Mouse (Mus musculus): ENCODE measurements at regions not wholly inside any gene's neighbourhood (a gene's known extent, or its start where the extent isn't known, plus 50 kb on each side); places are given as distances from the start of the nearest gene placed in this dataset.

GRCm38 (mm10) chr10:115025950-115026349 is 158.9 kb downstream of the Tph2 start:
- no peak for DNase-seq

DNA sequence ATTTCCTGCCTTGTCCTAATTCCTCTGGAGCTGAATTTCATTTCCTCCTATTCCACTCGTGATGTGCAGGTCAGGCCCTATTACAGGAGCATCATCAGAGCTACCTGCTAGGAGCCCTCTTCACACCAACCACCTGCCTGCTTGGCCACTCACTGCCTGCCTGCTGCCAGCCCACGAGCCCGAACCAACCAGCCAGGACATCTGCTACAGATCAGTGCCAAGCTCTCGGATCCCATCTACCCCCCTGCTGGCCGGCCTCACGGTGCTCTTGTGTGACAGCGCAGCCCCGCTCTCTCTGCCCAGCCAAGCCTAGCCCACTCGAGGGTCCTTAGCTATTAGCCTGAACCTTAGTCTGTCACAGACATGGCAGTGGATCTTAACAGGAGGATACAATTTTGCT is 165.4 kb downstream of the Tph2 start:
- no peak for DNase-seq

GRCm38 (mm10) chr10:115013491-115014001 is 171.3 kb downstream of the Tph2 start:
- DNase-seq, result peak; percentile 19

GRCm38 (mm10) chr10:115012922-115013321 is 171.9 kb downstream of the Tph2 start:
- no peak for DNase-seq

GRCm38 (mm10) chr10:115012316-115012715 is 172.5 kb downstream of the Tph2 start:
- no peak for DNase-seq

- DNase-seq, result no peak
Measured at GRCm38 (mm10) chr10:115011911-115012310, 172.9 kb downstream of the Tph2 start.

DNA sequence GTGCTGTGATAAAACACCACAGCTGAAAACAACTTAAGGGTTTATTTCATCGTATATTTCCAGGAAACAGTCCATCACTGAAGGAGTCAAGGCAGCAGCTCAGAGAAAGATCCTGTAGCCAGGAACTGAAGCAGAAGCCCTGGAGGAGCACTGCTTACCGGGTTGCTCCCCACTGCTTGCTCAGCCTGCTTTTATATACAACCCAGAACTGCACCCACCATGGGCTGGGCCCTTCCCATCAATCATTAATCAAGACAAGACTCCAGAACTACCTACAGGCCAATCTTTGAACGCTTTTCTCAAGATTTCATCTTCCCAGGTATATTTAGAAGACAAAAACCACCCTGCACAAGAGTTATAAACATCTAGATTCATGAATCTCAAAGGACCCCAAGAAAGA is 188.4 kb downstream of the Tph2 start:
- DNase-seq, result no peak

DNA sequence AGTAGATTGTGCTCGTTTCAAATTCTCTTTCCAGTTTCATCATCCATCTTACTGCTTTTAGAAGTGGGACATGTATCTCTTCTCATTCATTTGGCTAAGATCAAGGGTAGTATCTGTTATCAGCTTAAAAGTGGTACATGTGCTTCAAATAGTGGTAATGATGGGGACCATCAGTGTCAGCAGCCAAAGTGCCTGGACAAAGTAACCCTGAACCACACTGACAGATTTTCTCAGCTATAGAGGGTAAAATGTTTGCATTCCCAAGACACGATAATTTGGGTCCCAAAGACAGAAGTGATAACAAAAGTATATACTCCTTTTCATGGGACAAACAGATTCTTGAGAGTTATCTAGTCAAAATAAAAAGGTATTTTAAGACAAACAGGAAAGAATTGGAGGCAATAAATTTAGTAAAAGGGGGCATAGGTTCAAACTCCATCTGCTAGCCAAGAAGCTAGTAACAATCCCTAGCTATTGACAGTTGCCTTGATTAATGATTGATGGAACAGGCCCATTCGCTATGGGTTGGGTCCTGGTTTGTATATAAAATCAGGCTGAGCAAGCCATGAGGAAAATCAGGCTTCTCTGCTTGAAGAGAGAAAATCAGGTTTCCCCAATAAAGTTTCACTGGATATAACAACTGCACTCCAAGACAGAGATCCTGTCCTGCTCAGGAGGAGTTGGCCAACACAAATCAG is 189.5 kb downstream of the Tph2 start:
- no peak for DNase-seq

GRCm38 (mm10) chr10:114988453-114989226 is 186.5 kb upstream of the Trhde start:
- DNase-seq, result no peak

DNA sequence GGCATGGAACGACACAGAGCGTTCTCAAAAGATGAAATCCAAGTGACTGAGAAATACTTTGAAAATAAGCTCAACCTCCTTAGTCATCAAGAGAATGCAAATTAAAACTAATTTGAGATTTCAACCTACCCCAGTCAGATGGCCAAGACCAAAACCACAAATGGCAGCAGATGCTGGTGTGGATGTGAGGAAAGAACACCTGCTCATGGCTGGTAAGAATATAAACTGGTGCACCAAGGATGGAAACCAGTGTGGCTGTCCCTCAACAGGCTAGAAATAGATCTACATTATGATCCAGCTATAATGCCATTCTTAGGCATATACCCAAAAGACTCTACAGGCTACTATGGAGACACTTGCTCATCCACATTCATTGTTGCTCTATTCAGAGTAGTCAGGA is 170.3 kb upstream of the Trhde start:
- DNase-seq, result no peak

DNA sequence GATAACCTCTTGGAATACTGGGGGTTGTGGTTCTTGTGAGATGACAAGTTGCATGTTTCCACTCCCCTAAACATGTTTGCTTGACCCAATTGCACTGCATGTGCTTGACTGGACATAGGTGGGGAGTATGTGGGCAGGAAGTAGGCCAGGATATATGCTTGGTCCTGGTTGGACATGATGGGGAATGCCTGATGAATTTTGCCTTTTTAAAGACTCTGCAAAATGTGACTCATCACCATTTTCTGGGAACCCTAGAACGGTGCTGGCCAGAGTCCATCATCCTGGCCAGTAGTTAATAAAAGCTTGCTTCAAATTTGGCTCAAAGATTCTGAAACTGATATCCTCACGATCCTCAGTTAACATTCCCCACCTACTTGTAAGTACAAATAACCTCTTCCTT is 161.5 kb upstream of the Trhde start:
- no peak for DNase-seq

DNA sequence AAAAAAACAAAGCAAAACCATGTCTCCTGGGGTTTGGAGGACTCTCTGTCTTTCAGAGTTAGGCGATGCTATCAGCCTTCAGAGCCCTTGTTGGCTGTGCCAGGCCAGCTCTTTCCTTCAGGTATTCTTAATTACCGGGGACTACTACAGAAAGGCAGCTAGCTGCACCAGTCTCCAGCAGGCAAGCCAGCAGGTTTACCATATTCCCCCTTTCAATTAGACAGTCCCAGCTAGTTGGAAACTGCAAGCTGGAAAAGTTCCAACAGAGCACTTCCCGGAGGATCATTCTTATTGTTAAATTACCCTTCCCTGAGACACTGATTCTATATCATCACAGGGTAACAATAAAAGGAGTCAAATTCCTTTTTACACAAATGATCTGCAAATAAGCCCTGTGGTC is 155.8 kb upstream of the Trhde start:
- DNase-seq, result no peak

DNA sequence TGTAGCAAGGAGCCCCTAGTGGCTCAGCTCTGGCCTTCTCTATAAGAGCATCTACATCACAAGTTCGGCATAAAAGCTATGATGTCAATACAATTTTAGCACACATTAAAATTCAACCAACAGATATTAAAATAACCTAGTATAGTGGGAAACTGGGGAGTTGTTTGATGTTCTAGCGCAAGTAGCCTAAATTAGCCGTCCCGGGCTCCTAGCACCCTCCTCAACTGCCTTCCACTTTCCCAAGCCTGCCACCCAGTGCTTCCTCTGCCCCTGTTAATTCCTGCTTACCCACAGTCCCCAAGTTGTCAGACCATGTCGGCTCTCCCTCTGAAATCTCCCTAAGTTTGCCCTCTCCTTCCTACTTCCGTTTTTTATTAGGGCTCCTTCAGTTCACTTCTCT is 154.2 kb upstream of the Trhde start:
- DNase-seq, result no peak

DNA sequence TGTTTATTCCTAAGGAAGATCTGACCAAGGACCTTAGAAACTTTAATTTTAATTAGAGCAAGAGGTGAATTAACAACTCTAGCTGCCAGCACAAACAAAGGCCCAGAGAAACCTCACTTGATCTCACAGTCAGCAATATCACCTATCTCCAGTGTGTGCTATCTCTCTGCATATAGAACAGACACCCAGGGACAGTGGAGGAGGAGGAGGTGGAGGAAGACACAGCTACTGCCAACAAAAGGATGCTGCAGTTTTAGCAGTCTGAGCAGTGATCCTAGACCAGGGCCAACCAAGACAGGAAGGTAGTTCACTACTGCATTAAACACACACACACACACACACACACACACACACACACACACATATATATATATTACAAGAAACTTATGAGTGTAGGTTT is 153.5 kb upstream of the Trhde start:
- no peak for DNase-seq

DNA sequence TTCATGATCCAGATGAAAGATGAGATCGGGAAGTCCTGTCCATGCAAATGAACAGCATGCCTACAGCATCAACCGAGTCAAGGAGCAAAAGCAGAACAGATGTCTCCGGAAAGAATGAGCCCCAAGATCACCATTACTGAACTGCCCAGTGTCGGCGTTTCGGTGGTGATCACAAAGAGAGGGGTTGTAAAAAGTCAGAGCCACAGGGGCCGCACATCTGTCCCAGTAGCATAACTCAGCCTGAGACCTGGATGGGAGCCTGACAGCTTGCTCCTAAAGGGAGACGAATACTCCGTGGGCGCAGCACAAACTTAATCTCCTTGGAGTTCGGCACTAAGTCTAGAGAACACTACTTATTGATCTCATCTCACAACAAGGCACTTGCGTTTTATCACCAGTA is 151.3 kb upstream of the Trhde start:
- no peak for DNase-seq

- no peak for DNase-seq
Measured at GRCm38 (mm10) chr10:114949194-114949593, 147.1 kb upstream of the Trhde start.

- DNase-seq, result no peak
Measured at GRCm38 (mm10) chr10:114924746-114925145, 122.6 kb upstream of the Trhde start.

DNA sequence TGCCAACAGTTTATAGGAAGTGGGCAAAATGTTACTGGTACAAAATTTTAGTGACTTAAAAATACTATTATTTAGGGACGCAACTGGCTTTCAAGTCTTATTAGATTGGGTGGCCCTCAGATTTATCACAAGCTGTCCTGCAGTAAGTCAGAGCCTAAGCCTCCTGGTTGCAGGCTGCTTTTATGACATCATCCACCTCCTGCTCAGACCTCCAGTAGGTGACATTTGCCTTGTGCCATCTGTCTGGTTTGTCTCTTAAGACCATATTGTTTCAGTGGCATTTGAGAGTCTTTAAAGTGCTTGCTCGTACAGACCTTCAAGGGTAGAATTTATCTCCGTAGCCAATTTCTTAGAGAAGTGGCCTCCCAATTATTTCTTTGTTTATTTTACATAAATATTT is 111.9 kb upstream of the Trhde start:
- no peak for DNase-seq

DNA sequence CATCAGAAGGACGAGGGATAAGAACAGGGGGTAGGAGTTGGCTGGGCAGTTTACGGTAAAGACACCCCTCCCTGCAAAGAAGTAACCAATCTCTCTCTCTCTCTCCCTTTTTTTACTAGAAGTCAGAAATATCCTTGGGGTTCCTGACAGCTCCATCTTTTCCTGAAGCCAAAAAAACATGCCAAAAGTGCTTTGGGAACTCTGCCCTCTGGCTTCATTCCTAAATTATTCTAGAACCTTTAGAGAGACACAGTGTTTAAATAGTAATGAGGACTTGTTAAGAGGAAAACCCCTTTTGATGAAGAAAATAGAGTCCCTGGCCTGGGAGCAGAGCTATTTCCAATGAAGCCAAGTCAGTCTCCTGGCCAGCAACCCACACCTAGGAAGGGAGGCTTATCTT is 89.8 kb upstream of the Trhde start:
- no peak for DNase-seq

DNA sequence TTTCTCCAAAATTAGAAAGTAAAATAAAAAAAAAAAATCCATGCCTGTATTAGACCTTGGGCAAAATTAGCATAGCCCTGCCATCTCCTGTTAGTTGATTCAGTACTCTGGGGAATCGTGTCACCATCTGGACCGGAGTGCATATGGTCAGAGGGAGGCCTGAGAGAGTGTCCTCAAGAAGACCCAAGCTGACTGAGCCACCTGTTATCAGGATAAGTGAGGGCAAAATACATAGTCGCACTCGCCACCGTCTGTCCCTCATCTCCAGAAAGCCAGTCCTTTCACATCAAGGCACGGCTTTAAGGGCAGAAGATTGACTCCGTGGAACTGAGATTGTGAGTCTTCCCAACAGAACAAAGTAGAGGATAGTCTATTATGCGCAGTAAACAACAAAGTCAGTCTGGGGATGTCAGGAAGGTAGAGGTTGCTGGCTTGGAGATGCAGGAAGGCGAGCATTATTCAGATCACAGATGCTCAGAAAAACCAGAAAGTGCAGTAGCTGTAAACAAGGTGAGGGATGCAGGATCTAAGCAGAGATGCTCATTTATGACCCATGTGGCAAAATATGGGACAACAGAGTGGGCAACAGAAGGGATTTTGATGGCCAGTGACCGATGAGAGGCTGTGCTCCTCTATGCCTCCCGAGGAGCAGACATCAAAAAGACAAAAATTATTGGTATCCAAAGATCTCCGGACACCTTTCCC is 88.8 kb upstream of the Trhde start:
- no peak for DNase-seq

DNA sequence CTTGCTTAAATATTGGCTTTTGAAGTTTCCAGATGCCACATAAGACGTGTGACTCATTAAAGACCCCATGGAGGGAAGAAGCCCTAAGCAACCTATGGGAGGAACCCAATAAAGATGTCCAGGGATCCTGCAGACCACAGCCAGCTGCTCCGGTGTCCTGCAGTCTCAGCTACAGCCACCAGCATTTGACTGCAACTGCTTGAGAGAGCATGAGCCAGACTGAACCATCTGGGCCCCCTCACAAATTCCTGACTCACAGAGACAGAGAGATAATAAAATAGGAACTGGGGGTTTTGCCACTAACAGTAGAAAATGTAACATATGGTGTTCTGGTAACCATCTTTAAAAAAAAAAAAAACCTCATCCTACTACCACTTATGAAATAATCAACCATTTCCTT is 69.1 kb upstream of the Trhde start:
- DNase-seq, result peak; percentile 62

DNA sequence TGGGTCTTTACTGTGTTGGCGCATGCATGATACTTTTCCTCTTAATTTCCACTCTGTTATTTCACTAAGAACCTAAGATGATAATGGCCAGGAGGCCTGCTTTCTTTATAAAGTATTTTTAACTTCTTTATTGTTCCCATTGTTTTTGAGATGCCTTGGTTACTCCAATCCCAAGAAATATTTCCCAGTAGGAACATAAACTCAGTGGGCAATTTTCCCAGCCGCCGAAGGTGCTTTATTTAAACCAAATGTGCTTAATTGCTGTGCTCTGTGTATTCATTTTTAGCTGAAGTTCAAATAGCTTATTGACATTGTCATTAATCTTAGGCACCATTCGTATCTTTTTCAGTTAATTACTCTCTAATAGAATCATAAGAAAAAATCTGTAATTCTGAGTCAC is 55.1 kb upstream of the Trhde start:
- DNase-seq, result no peak

- DNase-seq, result no peak
Measured at GRCm38 (mm10) chr10:114852688-114853087, 50.6 kb upstream of the Trhde start.

Data from right cerebral cortex, adult 18-20 months (tissue).